Mouse (Mus musculus) intestine, embryonic 15.5 days (tissue): ENCODE data around the gene Apoc2. TPM values are rescaled to one million over a fixed set of nuclear protein-coding genes. Genes with fewer than 3 reads are reported as not detected.

Experiments
- polyA plus RNA-seq: library from polyadenylated mRNA; unstranded; fragments of >200 nt; fragmentation: Nextera tagmentation; extraction: Ambion mirVana; gene quantifications from 2 replicates; pipeline ENCODE4 v1.2.1, GENCODE M21; 2015

The Apoc2 gene
- polyA plus RNA-seq, 1 experiment from 2014 or later, result 164 TPM

Other genes starting within 250 kb of the Apoc2 start
- gene Mark4, start 219.1 kb downstream of the Apoc2 start, polyA plus RNA-seq, result 5.8 and 6.1 TPM in 2 replicates
- gene Exoc3l2, start 214.6 kb downstream of the Apoc2 start, polyA plus RNA-seq, result 0.50 and 0.53 TPM in 2 replicates
- gene Bloc1s3, start 169.6 kb downstream of the Apoc2 start, polyA plus RNA-seq, result 1.9 and 2.2 TPM in 2 replicates
- gene Trappc6a, start 169.5 kb downstream of the Apoc2 start, polyA plus RNA-seq, result 124 and 137 TPM in 2 replicates
- gene Nkpd1, start 160.1 kb downstream of the Apoc2 start, polyA plus RNA-seq, result 0.10 and 0.11 TPM in 2 replicates
- gene Ppp1r37, start 114.9 kb downstream of the Apoc2 start, polyA plus RNA-seq, result 18.3 and 21.8 TPM in 2 replicates
- gene Zfp296, start 100.7 kb downstream of the Apoc2 start, polyA plus RNA-seq, result 0.63 and 0.95 TPM in 2 replicates
- gene Gemin7, start 100.3 kb downstream of the Apoc2 start, polyA plus RNA-seq, result 131 and 140 TPM in 2 replicates
- 34.2 and 38.3 TPM in 2 replicates for gene Clasrp, start 73.5 kb downstream of the Apoc2 start, polyA plus RNA-seq
- 8.0 and 8.6 TPM in 2 replicates for gene Relb, start 48.5 kb downstream of the Apoc2 start, polyA plus RNA-seq
- gene Clptm1, start 12.9 kb downstream of the Apoc2 start, polyA plus RNA-seq, result 77.2 and 85.6 TPM in 2 replicates
- gene Gm44805, start 3.5 kb upstream of the Apoc2 start, polyA plus RNA-seq, result 0.71 and 1.2 TPM in 2 replicates
- 4.7 and 7.0 TPM in 2 replicates for gene Apoc4, start 3.5 kb upstream of the Apoc2 start, polyA plus RNA-seq
- 27.1 and 34.7 TPM in 2 replicates for gene Apoc1, start 14.7 kb upstream of the Apoc2 start, polyA plus RNA-seq
- 296 and 325 TPM in 2 replicates for gene Apoe, start 21.2 kb upstream of the Apoc2 start, polyA plus RNA-seq
- 208 and 215 TPM in 2 replicates for gene Tomm40, start 37.5 kb upstream of the Apoc2 start, polyA plus RNA-seq
- 148 and 154 TPM in 2 replicates for gene Nectin2, start 72.5 kb upstream of the Apoc2 start, polyA plus RNA-seq
- gene Bcam, start 93.1 kb upstream of the Apoc2 start, polyA plus RNA-seq, result 76.9 and 79.4 TPM in 2 replicates
- 24.5 and 26.4 TPM in 2 replicates for gene Cblc, start 118.9 kb upstream of the Apoc2 start, polyA plus RNA-seq
- 13.3 and 13.9 TPM in 2 replicates for gene Bcl3, start 144.8 kb upstream of the Apoc2 start, polyA plus RNA-seq
- gene Gm19345, start 174.1 kb upstream of the Apoc2 start, polyA plus RNA-seq, result 0.14 and 0.16 TPM in 2 replicates
- not detected in 2 replicates for gene Ceacam16, start 183.4 kb upstream of the Apoc2 start, polyA plus RNA-seq
- not detected in 2 replicates for gene Ceacam19, start 210.0 kb upstream of the Apoc2 start, polyA plus RNA-seq
- 13.3 TPM in 2 replicates for gene Pvr, start 243.2 kb upstream of the Apoc2 start, polyA plus RNA-seq